Mouse (Mus musculus): ENCODE measurements around the gene Fam107a.

Gene Fam107a

DNA sequence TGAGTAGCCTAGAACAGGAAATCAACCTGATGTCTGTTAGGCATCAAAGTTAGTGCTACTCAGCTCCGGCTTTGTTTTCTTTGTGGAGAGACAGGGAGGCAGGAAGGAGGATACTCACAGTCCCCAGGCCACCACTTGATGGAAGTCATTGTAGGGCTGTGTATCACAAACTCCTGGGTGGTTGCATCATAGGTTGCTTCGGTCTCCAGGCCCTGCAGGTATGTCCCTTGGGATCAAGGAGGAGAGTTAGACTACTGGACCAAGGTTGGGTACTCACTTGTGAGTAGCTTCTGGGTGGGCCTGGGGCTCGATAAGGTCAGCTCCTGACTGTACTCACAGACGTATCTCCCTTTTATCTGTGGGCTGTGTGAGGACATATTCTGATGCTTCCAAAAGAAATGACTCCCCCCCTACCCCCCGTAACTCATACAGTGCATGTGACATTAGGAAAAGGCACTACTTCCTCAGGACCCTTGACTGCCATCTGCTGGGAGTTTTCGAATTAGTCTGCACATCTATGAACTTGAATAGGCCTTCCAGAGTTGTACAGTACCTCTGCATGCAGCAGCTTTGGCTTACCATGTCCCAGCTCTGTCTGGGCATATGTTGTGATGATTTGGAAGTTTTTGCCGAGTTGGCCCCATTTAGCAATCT is 62.6 kb downstream of the Fam107a start:
- DNase-seq, result peak in 1 of 2 experiments; percentile 29

DNA sequence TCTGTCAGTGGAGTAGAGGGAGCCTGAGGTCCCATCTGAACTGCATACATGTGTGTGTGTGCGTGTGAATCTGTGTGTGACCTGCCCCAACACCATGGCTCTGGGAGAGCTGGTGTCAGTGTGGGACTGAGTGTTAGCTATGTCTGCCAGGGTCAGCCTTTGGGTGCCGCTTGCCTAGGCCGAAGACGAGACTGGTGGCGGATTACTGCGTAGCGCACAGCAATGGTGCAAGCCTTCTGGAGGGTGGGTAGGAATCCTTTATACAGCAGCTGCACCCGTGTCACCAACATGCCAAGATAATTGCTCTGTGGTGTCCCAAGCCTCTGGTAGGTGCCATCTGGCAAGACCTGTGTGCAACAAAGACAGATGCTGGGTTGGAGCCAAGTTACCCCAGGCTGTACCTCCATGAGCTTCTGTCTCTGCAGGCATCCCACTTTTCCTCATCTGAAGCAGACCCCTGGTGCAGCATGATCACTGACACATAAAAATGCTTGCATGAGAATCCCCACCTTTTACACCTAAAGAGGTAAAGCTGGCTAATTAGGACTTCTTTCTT is 66.4 kb downstream of the Fam107a start:
- no peak for DNase-seq

DNA sequence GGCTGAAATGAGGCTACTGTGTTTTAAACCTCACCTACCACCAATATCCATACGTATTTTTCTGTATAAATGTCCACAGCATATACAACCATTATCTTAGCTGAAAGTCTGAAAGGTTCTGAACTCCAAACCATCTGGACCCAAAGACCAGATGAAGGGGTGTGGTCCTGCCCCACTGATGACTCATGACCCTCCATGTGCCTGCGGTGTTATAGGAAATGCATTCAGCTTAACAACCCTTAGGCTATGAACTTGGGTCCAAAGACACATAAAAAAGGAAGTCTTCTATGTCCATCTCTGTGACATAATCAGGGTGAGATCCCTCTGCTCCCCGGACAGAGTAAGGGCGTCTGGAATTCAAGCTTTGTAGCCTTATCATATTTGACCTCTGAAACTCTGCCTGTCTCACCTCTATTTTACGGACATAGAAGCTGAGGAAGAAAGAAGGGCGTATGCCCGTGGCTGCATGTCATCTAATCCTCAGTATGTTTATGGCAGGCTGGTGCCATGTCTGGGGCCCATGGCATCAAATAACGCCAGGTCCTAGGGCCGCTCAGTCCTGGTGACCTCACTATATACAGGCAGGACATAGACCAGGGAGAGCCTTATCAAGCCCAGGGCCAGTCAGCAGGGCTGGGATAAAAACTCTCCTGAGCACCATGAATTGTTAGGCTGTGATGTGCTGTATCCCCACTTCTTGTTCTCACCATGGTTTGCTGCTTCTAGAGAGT is 67.5 kb downstream of the Fam107a start:
- DNase-seq, result no peak

DNA sequence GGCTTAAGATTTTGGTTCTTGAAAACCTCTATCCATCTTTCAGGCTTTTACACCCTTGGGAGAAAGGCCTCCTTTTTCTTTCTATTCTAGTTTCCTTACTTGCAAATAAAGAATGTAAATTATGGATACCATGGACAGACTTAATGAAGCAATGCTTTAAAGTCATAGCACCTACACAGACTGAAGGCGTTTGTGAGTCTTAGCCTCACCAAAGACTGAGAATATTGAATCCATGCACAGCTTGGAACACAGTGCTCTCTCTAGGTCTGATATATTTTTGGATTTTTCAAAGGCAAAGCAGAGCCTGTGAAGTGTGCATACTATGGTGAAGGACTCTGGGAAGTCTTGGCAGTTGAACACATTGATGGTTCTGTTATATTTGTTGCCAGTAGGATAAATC is 68.6 kb downstream of the Fam107a start:
- no peak for DNase-seq

DNA sequence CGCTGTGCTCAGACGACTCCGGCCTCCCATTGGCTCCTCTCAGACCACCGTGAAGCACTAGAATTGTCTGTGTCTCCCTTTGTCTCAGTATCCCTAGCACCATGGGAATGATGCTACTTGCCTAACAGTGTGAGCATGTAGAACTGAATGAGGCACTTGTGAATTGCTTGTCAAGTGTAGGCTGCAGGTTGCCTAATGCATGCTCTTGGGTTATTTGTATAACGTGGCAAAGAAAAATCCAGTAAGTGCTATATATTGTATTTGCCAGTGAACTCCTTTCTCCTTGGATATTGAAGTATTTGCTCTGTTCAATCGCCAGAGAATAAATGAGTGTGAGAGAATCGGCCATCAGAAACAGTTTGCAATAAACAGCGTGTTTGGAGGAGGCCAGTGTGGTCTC is 70.9 kb downstream of the Fam107a start:
- no peak for DNase-seq

Measured in thymus, adult 18-20 months (tissue).